Mouse (Mus musculus) monocyte, adult 2 months (primary cell): Measurements from ENCODE around the gene Dnajb8.

Experiments used
- DNase-seq, 2 experiments: peaks; one replicate each; pipeline ENCODE4 v3.0.0; 2022; ENCODE audit warnings: low spot score in 2 of 2, low read depth in 1 of 2

The Dnajb8 gene

DNA sequence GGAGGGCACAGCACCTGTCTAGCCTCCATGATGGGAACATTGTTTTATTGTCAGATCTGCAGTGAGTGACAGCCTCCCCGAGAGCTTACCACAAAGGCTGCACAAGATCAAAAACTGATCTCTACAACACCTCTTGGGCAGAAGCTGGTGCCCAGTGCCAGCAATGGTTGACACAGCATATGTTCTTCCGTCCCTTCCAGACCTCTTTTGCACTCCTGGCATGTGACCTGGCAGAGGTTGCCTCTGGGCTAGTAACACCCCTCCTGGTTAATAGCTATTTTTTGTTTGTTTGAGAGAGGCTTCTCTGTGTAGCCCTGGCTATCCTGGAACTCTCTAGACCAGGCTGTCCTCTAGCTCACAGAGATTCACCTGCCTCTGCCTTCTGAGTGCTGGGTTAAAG is 56.1 kb downstream of the Dnajb8 start:
- DNase-seq: no peak

DNA sequence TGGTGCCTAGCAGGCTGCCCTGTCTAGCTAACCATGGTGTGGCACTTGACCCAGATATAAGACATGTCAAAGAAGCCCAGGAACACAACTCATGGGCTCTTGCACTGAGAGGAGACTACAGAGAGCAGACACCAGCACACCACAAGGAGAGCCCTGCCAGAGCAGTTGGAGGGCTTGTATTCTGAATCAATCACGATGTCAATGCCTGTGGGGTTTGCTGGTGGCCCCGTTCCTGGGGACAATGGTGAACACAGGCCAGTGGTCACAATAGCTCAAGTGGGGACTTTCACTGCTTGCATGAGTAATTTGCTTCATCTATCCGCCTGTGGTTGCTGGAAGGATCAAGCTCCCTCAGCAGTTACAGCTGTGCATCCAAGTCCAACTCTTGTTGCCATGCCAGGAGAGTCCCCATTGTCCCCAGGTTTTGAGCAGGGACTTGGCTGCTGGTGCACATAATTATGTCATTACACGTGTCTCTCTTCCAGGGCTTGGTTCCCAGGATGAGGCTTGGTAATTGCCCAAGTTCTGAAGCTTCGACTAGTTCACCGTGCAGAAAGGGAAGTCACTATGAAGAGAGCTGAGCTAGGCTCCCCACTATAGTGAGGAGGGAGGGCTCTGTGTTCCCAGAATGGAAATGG is 68.2 kb downstream of the Dnajb8 start:
- no peak for DNase-seq

DNA sequence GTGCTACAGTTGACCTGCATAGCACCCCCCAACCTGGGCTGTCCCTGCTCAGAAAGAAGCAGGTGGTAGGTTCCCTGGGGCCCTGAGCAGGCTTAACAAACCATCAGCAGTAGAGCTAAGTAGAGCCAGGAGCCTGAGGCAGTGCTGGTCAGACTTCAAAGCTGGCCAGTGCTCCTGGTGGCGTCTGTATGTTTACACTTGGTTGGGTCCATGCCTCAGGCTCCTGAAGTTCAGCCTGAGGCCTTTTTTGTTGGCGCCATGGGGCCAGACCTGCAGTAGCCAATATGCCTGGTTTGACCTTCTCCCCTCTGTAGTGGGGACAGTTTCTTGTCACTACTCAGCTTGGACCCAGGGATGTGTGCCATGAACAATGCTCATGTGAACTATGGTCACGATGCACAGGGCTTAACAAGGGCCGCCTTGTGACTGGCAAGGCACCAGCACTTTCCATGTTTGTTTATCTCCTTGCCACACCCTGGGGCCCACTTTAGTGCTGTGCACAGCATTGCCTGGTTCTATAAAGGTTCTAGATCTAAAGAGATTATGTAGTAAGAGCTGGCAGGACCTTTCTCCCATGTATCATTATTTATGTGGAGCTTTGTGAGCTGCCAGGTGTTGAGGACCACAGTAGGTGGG is 70.3 kb downstream of the Dnajb8 start:
- DNase-seq: no peak

DNA sequence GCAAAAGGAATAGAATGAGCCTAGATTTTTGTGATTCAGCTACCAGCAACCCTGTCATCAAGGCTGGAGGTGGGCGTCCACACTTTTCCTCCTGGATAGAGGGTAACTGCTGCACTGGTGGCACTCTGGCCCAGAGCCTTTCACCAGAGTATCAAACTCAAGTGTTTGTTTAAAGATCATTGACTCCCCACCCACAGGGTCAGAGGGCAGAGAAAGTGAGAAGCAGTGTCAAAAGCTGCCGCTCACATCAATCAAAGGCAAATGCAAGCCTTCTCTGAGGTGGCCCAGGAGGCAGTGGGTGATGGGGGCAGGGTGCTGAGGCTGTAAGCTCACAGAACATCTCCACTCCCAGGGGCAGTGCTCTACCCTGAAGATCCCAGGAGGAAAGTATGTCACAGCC is 77.4 kb downstream of the Dnajb8 start:
- DNase-seq: no peak

DNA sequence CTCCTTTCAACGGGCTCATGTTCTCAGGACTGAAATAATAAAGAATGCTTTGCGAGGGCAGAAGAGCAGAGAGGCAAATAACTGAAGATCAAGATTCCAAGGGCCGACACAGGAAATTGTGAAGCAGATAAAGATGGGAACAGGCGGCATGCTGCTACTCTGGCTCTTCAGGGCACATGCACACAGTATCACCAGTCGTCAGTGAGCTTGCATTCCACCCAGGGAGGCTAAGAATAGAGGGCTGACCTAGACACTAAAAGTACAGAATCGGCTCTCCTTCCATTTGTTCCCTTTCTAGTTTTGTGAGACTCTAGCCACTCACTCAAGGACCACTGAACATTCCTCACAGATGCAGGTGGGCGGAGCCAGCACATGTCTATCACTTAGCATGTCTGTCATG is 79.2 kb downstream of the Dnajb8 start:
- no peak for DNase-seq
